Mouse (Mus musculus): Measurements from ENCODE around the gene Gm7951. TPM values are rescaled to one million over a fixed set of nuclear protein-coding genes. Genes with fewer than 3 reads are reported as not detected.
"Not testable (repeated sequence)": the region's sequence is repeated elsewhere in the genome, so short reads cannot be mapped to it uniquely, and the experiment has no call there.

The Gm7951 gene
- not detected in 2 replicates for polyA plus RNA-seq (2015; fragmentation: Nextera tagmentation; extraction: Ambion mirVana)

GRCm38 (mm10) chr14:42117269-42117668 lies at the start of gene Gm7951:
Gm7951 (minus strand) TSS chr14:42117369.
- H3K4me1 ChIP-seq; H3K4me2 ChIP-seq (replicated peaks); H3K9me3 ChIP-seq; H3K36me3 ChIP-seq; ATAC-seq (replicated peaks); H3K4me3 ChIP-seq; H3K27ac ChIP-seq (replicated peaks); H3K9ac ChIP-seq (replicated peaks); H3K27me3 ChIP-seq: not testable (repeated sequence)
- WGBS = 71% methylated on average over 1 of the region's 2 CpGs

DNA sequence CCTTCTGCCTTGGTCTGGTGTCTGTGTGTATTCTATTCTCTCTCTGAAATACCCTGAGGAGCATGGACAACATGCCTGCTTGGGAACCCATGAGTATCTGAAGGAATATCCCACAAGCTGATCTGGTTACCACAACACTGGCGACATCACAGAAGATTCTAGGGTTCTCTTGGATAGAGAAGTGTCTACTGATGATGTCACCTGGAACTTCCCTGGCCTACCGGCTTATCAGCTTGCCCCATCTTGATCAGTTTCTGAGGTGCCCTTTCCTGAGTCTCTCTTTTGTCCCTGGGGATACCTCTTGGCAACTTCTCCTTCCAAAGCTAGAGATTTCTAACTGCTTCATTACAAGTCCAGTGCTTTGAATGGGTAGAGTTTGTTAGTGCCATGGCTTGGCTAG lies 45.4 kb upstream of the Gm7951 start, which contains the start of gene Gm17027:
Gm17027 (minus strand) TSS at position 101 of the 400 bp plus-strand sequence.
- H3K27ac ChIP-seq (replicated peaks); H3K4me3 ChIP-seq; H3K4me2 ChIP-seq (replicated peaks); H3K36me3 ChIP-seq; H3K27me3 ChIP-seq; H3K9ac ChIP-seq (replicated peaks); H3K4me1 ChIP-seq; ATAC-seq (replicated peaks); H3K9me3 ChIP-seq: not testable (repeated sequence)
- WGBS = 95% methylated on average over 2 of the region's 2 CpGs

GRCm38 (mm10) chr14:42134571-42134970 lies 17.4 kb upstream of the Gm7951 start:
- ATAC-seq (replicated peaks); H3K27ac ChIP-seq (replicated peaks); H3K4me2 ChIP-seq (replicated peaks); H3K36me3 ChIP-seq; H3K4me1 ChIP-seq; H3K27me3 ChIP-seq; H3K9ac ChIP-seq (replicated peaks); H3K9me3 ChIP-seq; H3K4me3 ChIP-seq: not testable (repeated sequence)
- 74% methylated on average over 7 of the region's 8 CpGs for WGBS

GRCm38 (mm10) chr14:42133806-42134205 lies 16.6 kb upstream of the Gm7951 start:
- not testable (repeated sequence) for ATAC-seq (replicated peaks); H3K36me3 ChIP-seq; H3K27ac ChIP-seq (replicated peaks); H3K27me3 ChIP-seq; H3K4me1 ChIP-seq; H3K9me3 ChIP-seq; H3K9ac ChIP-seq (replicated peaks); H3K4me3 ChIP-seq; H3K4me2 ChIP-seq (replicated peaks)
- WGBS = 49% methylated on average over 12 of the region's 14 CpGs

Other genes with a start within 250 kb of the Gm7951 start
- not detected in 2 replicates for gene Gm7980, start 210.1 kb downstream of the Gm7951 start, polyA plus RNA-seq (2015; fragmentation: Nextera tagmentation; extraction: Ambion mirVana)
- gene 1700049E17Rik1, start 192.4 kb downstream of the Gm7951 start, polyA plus RNA-seq (2015; fragmentation: Nextera tagmentation; extraction: Ambion mirVana) = not detected in 2 replicates
- not detected in 2 replicates for gene 1700024B05Rik, start 173.4 kb downstream of the Gm7951 start, polyA plus RNA-seq (2015; fragmentation: Nextera tagmentation; extraction: Ambion mirVana)
- not detected in 2 replicates for gene Gm6401, start 149.4 kb downstream of the Gm7951 start, polyA plus RNA-seq (2015; fragmentation: Nextera tagmentation; extraction: Ambion mirVana)
- not detected in 2 replicates for gene Gm3543, start 134.0 kb downstream of the Gm7951 start, polyA plus RNA-seq (2015; fragmentation: Nextera tagmentation; extraction: Ambion mirVana)
- gene Gm17027, start 45.3 kb upstream of the Gm7951 start, polyA plus RNA-seq (2015; fragmentation: Nextera tagmentation; extraction: Ambion mirVana) = not detected in 2 replicates
- not detected in 2 replicates for gene Gm3573, start 73.4 kb upstream of the Gm7951 start, polyA plus RNA-seq (2015; fragmentation: Nextera tagmentation; extraction: Ambion mirVana)
- gene Gm17026, start 142.7 kb upstream of the Gm7951 start, polyA plus RNA-seq (2015; fragmentation: Nextera tagmentation; extraction: Ambion mirVana) = not detected in 2 replicates
- not detected in 2 replicates for gene Gm9611, start 180.0 kb upstream of the Gm7951 start, polyA plus RNA-seq (2015; fragmentation: Nextera tagmentation; extraction: Ambion mirVana)
- not detected in 2 replicates for gene Gm7995, start 192.8 kb upstream of the Gm7951 start, polyA plus RNA-seq (2015; fragmentation: Nextera tagmentation; extraction: Ambion mirVana)